Mouse (Mus musculus) liver, adult (tissue): ENCODE measurements around the gene Olfr770.
"Not testable (repeated sequence)": the region's sequence is repeated elsewhere in the genome, so short reads cannot be mapped to it uniquely, and the experiment has no call there.

Experiments
- GATA4 ChIP-seq: IDR thresholded peaks from 2 replicates; pipeline ENCODE4 v1.6.1; 2014; ENCODE audit warnings: mild to moderate bottlenecking, low read length; ENCODE audit not compliant: insufficient replicate concordance

Gene Olfr770

DNA sequence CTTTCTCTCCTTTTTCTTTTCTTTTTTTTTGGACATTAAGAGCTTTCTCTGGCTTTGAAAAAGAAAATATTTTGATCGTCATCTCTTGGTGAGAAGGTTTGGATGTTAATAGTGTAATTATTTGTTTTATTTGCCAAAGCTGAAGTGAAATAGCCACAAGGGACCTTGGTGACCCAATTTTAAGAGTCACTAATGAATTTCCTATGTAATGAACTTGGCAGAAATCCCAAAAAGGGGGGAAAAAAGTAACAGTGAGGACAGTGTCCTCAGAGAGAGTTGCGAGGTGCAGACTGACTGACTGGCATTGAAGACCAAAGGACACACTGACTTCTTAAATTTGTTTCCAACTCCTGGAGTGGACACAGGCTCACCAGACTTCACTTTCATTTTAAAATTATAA is at the start of gene Olfr770:
Gene Olfr770 (minus strand): TSS at position 101 of the 400 bp plus-strand sequence.
- TF ChIP-seq GATA4: no peak

DNA sequence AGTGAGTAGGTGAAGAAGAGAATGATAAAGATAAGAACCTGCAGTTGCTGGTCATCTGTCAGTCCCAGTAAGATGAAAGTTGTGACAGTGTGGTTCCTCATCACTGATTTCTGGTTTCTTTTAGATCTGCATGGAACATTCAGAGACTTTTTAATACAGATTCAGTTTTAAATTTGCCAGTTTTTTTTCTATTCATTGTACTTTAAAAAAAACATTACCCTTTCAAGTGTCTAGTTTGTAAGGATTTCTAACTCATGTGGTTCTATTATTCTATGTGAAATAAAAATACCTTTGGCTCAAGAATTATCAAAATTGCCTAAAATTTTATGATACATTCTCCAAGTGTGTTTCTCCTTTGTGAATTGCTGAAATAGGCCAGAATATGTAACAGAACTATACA is 48.5 kb upstream of the Olfr770 start, which contains the start of gene Olfr773:
Gene Olfr773 (minus strand): TSS at position 101 of the 400 bp plus-strand sequence.
- TF ChIP-seq GATA4: not testable (repeated sequence)

DNA sequence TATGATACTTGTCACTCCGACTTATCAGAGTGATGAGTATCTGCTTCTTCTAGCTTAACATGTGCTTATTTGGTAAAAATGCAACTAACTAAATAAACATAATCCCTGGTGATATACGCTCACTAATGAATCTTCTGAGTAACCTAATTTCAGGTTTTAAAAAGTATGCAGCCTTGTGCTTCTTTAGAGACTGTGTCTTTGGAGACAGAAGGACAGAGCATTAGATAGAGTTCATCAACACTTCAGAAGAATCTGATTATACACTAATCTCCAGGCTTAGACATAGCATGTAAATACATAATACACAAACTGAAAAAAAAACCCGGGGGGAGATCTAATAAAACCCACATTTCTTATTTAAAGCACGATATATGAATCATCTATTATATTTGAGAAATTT is 39.0 kb upstream of the Olfr770 start, which contains the start of gene Olfr772:
Gene Olfr772 (minus strand): TSS at position 101 of the 400 bp plus-strand sequence.
- TF ChIP-seq GATA4: not testable (repeated sequence)

DNA sequence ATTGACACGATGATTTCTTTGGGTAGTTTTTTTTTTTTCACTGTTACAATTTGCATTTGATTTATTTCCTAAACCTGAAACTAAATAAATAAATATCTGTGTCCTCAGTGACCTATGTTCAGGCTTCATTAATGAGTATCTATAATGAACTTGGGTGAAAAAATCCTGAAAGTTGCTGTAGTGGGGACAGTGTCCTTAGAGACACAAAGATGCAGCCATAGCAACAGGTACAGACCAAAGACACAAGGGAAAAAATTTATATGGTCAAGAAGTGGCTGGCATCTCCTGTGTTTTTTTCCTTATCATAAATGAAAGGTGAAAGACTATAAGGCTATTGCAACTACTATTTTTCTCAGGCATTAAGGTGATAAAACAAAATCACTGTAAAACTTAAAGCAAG is 25.9 kb upstream of the Olfr770 start, which contains the start of gene Olfr771:
Gene Olfr771 (minus strand): TSS at position 101 of the 400 bp plus-strand sequence.
- no peak for TF ChIP-seq GATA4

DNA sequence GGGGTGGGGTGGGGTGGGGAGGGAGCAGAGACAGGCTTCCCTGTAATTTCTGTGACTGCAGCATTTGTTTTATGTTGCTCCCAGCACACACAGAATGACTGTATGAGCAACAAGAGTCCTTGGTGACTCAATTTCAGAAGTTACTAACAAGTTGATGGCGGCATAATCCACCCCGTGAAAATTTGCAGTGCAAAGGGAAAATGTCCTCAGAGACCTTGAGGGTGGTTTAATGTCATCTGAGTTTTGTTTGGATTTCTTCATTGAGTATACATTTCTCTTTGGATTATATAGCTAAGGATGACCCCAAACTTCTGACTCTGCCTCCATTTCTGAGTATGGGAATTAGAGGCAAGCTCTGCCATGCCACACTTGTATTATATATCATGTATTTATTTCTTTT is 21.0 kb downstream of the Olfr770 start, which contains the start of gene Olfr769:
Gene Olfr769 (minus strand): TSS at position 101 of the 400 bp plus-strand sequence.
- no peak for TF ChIP-seq GATA4

DNA sequence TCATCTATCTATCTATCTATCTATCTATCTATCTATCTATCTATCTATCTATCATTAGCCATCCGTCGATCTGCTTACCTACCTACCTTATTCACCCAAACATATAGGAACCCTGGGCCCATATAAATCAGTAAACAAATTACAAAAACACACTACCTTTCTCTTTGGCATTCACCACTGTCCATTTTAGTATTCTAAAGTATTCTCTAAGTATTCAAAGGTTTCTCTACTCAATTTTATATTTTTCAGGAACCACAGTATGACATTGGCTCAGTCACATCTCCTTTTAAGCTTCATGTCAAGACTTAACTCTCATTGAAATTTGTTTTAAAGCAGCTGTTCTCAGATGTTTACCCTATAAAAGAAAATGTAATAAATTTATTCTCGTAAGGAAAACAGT is 23.7 kb downstream of the Olfr770 start:
- no peak for TF ChIP-seq GATA4

DNA sequence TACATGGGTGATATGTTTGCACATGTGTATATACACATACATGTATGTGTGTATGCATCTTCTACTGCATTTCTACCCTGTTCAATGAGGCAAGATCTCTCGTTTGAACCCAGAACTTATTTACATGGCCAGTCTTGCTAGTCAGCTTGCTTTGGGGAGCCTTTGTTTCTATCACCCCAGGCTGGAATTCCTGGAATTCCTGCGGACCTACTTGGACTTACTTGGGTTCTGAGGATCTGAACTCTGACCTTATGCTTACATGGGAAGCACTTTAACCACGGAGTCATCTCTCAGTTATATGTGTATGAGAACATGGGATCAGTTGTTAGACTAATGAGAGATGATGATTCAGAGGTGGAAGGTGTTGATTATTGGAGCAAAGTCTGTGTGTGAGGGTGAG is 37.6 kb downstream of the Olfr770 start:
- no peak for TF ChIP-seq GATA4

DNA sequence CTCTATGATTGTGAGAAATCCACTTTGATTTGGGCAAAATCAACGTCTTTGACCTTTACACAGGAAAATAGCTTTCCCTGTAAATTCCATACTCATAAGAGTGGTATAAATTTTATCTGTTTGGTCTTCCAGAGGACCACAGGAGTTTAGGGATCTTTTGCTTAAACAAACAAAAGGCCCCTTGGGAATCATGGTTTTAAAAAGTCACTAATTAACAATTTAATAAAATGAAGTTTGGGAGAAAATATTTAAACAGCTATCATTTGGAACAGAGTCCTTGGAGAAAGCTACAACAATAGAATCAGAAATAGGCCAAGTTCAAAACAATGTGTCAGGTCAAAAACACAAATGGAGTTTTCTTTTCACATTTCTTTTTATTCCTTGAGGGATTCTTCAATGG is 39.5 kb downstream of the Olfr770 start, which contains the start of gene Olfr768:
Gene Olfr768 (minus strand): TSS at position 101 of the 400 bp plus-strand sequence.
- no peak for TF ChIP-seq GATA4

DNA sequence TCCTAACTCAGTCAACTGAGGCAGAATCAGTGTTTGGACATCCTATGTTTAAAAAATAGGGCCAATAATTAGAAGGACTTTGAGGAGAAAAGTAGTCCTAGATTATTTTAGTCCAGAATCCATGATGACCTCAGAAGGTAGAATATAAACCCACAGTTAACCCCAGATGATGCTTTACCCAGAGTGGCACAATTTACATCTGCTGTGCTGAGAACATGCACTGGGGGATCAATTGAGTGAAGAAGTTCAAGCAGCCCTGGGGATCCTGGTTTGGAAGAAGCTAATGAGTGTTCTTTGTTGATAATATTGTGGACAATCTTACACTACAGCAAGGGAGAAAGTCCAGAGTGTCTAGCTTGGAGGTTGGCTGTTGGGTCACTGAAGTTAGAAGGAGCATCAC is 56.0 kb downstream of the Olfr770 start, which contains the start of gene Olfr767:
Gene Olfr767 (minus strand): TSS at position 101 of the 400 bp plus-strand sequence.
- TF ChIP-seq GATA4: not testable (repeated sequence)
